Mouse (Mus musculus) liver, embryonic 14.5 days (tissue): ENCODE results near the gene Gm49366. TPM values are rescaled to one million over a fixed set of nuclear protein-coding genes. Genes with fewer than 3 reads are reported as not detected.

Source experiments
- ATAC-seq: fragments of 200-750 bp; cut with Nextera tagmentation; 2 replicates; pipeline ENCODE4 v1.8.0; 2017; ENCODE audit warnings: moderate number of reproducible peaks, mild to moderate bottlenecking, moderate library complexity; ENCODE audit not compliant: insufficient read depth
- DNase-seq, 3 experiments: peaks; one replicate each; pipeline ENCODE4 v3.0.0-alpha.2; 2012 to 2013; ENCODE audit warnings: low read depth in 3 of 3, low spot score in 3 of 3
- H3K27ac ChIP-seq: fragments of 300-500 bp; sonication (generic); 2 replicates; pipeline ENCODE4 v1.5.1; 2014; ENCODE audit warnings: moderate library complexity, mild to moderate bottlenecking, control low read depth, inconsistent platforms
- H3K27me3 ChIP-seq: fragments of 300-500 bp; sonication (generic); 2 replicates; pipeline ENCODE4 v1.6.1; 2014; ENCODE audit warnings: mild to moderate bottlenecking, low read length, moderate library complexity; ENCODE audit not compliant: control insufficient read depth, insufficient read depth
- H3K36me3 ChIP-seq: fragments of 300-500 bp; sonication (generic); replicated peaks from 2 replicates; pipeline ENCODE4 v1.6.1; 2014; ENCODE audit warnings: low read depth; ENCODE audit not compliant: control insufficient read depth, insufficient read depth
- H3K4me1 ChIP-seq, 2 experiments: fragments of 200-500 bp in 1 of 2; fragments of 300-500 bp in 1 of 2; sonication (generic) in 1 of 2; replicated peaks; 2 replicates each; pipeline ENCODE4 v1.6.1; 2012 to 2014; ENCODE audit warnings: antibody characterized with exemption in 1 of 2, inconsistent platforms in 1 of 2, low read length in 1 of 2; ENCODE audit not compliant: control insufficient read depth in 2 of 2, insufficient read depth in 2 of 2
- H3K4me2 ChIP-seq: fragments of 300-500 bp; sonication (generic); 2 replicates; pipeline ENCODE4 v1.6.1; 2014; ENCODE audit warnings: low read depth, mild to moderate bottlenecking, control low read depth, moderate library complexity
- H3K4me3 ChIP-seq, 2 experiments: fragments of 200-500 bp in 1 of 2; fragments of 300-500 bp in 1 of 2; sonication (generic) in 1 of 2; 2 replicates each; pipeline ENCODE4 v1.5.1; 2012 to 2014; ENCODE audit warnings: low read depth in 2 of 2, low read length in 2 of 2, mild to moderate bottlenecking in 2 of 2, control low read depth in 1 of 2, inconsistent platforms in 1 of 2, moderate library complexity in 1 of 2; ENCODE audit not compliant: insufficient read depth in 1 of 2
- H3K9ac ChIP-seq: fragments of 300-500 bp; sonication (generic); replicated peaks from 2 replicates; pipeline ENCODE4 v1.6.1; 2014; ENCODE audit warnings: mild to moderate bottlenecking, control low read depth, moderate library complexity
- H3K9me3 ChIP-seq: fragments of 300-500 bp; sonication (generic); 2 replicates; pipeline ENCODE4 v1.6.1; 2016; ENCODE audit warnings: low read length, mixed read lengths; ENCODE audit not compliant: control insufficient read depth
- CTCF ChIP-seq: IDR thresholded peaks from 2 replicates; pipeline ENCODE4 v1.5.1; 2016; ENCODE audit warnings: antibody characterized with exemption, low read depth, control low read depth
- EP300 ChIP-seq: IDR thresholded peaks from 2 replicates; pipeline ENCODE4 v1.6.1; 2016; ENCODE audit warnings: antibody characterized with exemption, low read depth
- WGBS: fragments of 180-500 bp; shearing (Covaris S2); extraction: QIAGEN DNeasy Blood & Tissue Kit; methylation state at CpG from one replicate; pipeline ENCODE4 v1.1.7; 2014; ENCODE audit not compliant: insufficient replicate concordance; 5-methylcytosine and 5-hydroxymethylcytosine counted together
- polyA plus RNA-seq, 2 experiments: library from polyadenylated mRNA; depleted of rRNA in 1 of 2; stranded (reverse) in 1 of 2; unstranded in 1 of 2; fragments of >200 nt; fragmentation: Nextera tagmentation in 1 of 2; extraction: Ambion mirVana in 1 of 2; gene quantifications; 2 replicates each; pipeline versions ENCODE4 v1.2.1 to v1.2.3; 2012 to 2014

Gm49366 gene
- polyA plus RNA-seq, 2 experiments: not detected

GRCm38 (mm10) chr12:84107692-84108091, 69.0 kb downstream of the Gm49366 start:
- Histone ChIP-seq H3K36me3 (no peaks in the 10 kb centered on the region), H3K27me3 (no peaks in the 10 kb centered on the region), H3K4me1 (no peaks in the 10 kb centered on the region), H3K4me3 (no peak overlapping the region), H3K4me2 (no peak overlapping the region), H3K9ac (no peak overlapping the region), H3K9me3 (no peaks in the 10 kb centered on the region), H3K27ac (no peak overlapping the region)
- DNase-seq (no peak), ATAC-seq (no peak)
- 18% methylated on average over 1 of the region's 1 CpGs for WGBS
- TF ChIP-seq EP300 (no peak), CTCF (no peak)

Other genes starting within 250 kb of the Gm49366 start
- 13.1 and 14.0 TPM in 2 replicates for gene Numb, start 117.0 kb upstream of the Gm49366 start, polyA plus RNA-seq (2012; rRNA removed)
- 9.7 and 11.3 TPM in 2 replicates for gene Numb, start 117.0 kb upstream of the Gm49366 start, polyA plus RNA-seq (2014; fragmentation: Nextera tagmentation; extraction: Ambion mirVana)
- 7.8 and 8.1 TPM in 2 replicates for gene Riox1, start 88.3 kb upstream of the Gm49366 start, polyA plus RNA-seq (2012; rRNA removed)
- 6.8 and 7.3 TPM in 2 replicates for gene Riox1, start 88.3 kb upstream of the Gm49366 start, polyA plus RNA-seq (2014; fragmentation: Nextera tagmentation; extraction: Ambion mirVana)
- gene Heatr4, start 54.1 kb upstream of the Gm49366 start, polyA plus RNA-seq (2012; rRNA removed): not detected in 2 replicates
- not detected in 2 replicates for gene Heatr4, start 54.1 kb upstream of the Gm49366 start, polyA plus RNA-seq (2014; fragmentation: Nextera tagmentation; extraction: Ambion mirVana)
- gene Acot2, start 51.1 kb upstream of the Gm49366 start, polyA plus RNA-seq (2012; rRNA removed): 2.7 and 2.9 TPM in 2 replicates
- gene Acot2, start 51.1 kb upstream of the Gm49366 start, polyA plus RNA-seq (2014; fragmentation: Nextera tagmentation; extraction: Ambion mirVana): 5.5 and 6.0 TPM in 2 replicates
- 12.8 and 14.7 TPM in 2 replicates for gene Acot1, start 29.4 kb upstream of the Gm49366 start, polyA plus RNA-seq (2012; rRNA removed)
- gene Acot1, start 29.4 kb upstream of the Gm49366 start, polyA plus RNA-seq (2014; fragmentation: Nextera tagmentation; extraction: Ambion mirVana): 28.3 and 35.7 TPM in 2 replicates
- 4.8 and 5.0 TPM in 2 replicates for gene Acot4, start 556 bp upstream of the Gm49366 start, polyA plus RNA-seq (2012; rRNA removed)
- 7.9 and 8.4 TPM in 2 replicates for gene Acot4, start 556 bp upstream of the Gm49366 start, polyA plus RNA-seq (2014; fragmentation: Nextera tagmentation; extraction: Ambion mirVana)
- 2.0 and 2.6 TPM in 2 replicates for gene Acot3, start 13.2 kb downstream of the Gm49366 start, polyA plus RNA-seq (2012; rRNA removed)
- 3.7 and 4.4 TPM in 2 replicates for gene Acot3, start 13.2 kb downstream of the Gm49366 start, polyA plus RNA-seq (2014; fragmentation: Nextera tagmentation; extraction: Ambion mirVana)
- not detected in 2 replicates for gene Acot5, start 30.4 kb downstream of the Gm49366 start, polyA plus RNA-seq (2012; rRNA removed)
- not detected in 2 replicates for gene Acot5, start 30.4 kb downstream of the Gm49366 start, polyA plus RNA-seq (2014; fragmentation: Nextera tagmentation; extraction: Ambion mirVana)
- gene Acot6, start 61.7 kb downstream of the Gm49366 start, polyA plus RNA-seq (2012; rRNA removed): 0.87 and 1.0 TPM in 2 replicates
- 0.48 and 0.77 TPM in 2 replicates for gene Acot6, start 61.7 kb downstream of the Gm49366 start, polyA plus RNA-seq (2014; fragmentation: Nextera tagmentation; extraction: Ambion mirVana)
- gene Dnal1, start 75.4 kb downstream of the Gm49366 start, polyA plus RNA-seq (2012; rRNA removed): 0.39 and 0.44 TPM in 2 replicates
- 0.04 and 0.15 TPM in 2 replicates for gene Dnal1, start 75.4 kb downstream of the Gm49366 start, polyA plus RNA-seq (2014; fragmentation: Nextera tagmentation; extraction: Ambion mirVana)
- gene Pnma1, start 109.6 kb downstream of the Gm49366 start, polyA plus RNA-seq (2012; rRNA removed): 0.09 and 0.10 TPM in 2 replicates
- 0.05 and 0.11 TPM in 2 replicates for gene Pnma1, start 109.6 kb downstream of the Gm49366 start, polyA plus RNA-seq (2014; fragmentation: Nextera tagmentation; extraction: Ambion mirVana)
- gene Elmsan1, start 179.9 kb downstream of the Gm49366 start, polyA plus RNA-seq (2012; rRNA removed): 3.9 and 4.3 TPM in 2 replicates
- 4.5 and 5.1 TPM in 2 replicates for gene Elmsan1, start 179.9 kb downstream of the Gm49366 start, polyA plus RNA-seq (2014; fragmentation: Nextera tagmentation; extraction: Ambion mirVana)
- gene Ptgr2, start 246.3 kb downstream of the Gm49366 start, polyA plus RNA-seq (2012; rRNA removed): 7.4 and 13.3 TPM in 2 replicates
- gene Ptgr2, start 246.3 kb downstream of the Gm49366 start, polyA plus RNA-seq (2014; fragmentation: Nextera tagmentation; extraction: Ambion mirVana): 22.9 and 24.1 TPM in 2 replicates